Mouse (Mus musculus): ENCODE results near the gene Cdrt4. TPM values are rescaled to one million over a fixed set of nuclear protein-coding genes. Genes with fewer than 3 reads are reported as not detected.

Cdrt4 gene
- polyA plus RNA-seq, 1 experiment from 2014 or later, result not detected

DNA sequence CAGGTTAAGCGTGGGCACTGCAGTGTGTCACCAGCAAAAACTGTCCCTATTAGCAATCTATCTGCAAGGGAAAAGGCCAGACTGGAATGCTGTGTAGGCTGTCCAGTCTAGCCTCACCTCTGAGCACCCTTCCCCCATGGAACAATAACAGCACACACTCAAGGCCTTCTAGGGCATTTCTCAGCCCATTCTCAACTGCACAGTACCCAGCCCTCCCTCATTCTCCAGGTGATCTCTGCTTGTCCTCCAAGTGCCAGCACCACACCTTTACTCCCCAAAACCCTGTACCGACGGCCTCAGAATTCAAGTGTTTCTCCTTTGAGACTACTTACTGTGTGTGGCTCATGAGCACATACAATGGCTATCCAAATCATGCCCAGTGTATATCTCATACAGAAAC, 77.1 kb downstream of the Cdrt4 start:
- H3K4me3 ChIP-seq, result no peak overlapping the region
- no peaks in the 10 kb centered on the region for H3K9me3 ChIP-seq
- H3K9ac ChIP-seq, result no peak overlapping the region
- H3K4me1 ChIP-seq, result no peaks in the 10 kb centered on the region
- H3K36me3 ChIP-seq (replicated peaks), result no peaks in the 10 kb centered on the region
- 98% methylated on average over 3 of the region's 3 CpGs for WGBS
- ATAC-seq (replicated peaks), result no peak
- no peaks in the 10 kb centered on the region for H3K27me3 ChIP-seq (replicated peaks)
- H3K27ac ChIP-seq, result no peak overlapping the region
- no peak overlapping the region for H3K4me2 ChIP-seq

GRCm38 (mm10) chr11:63029148-63029714, 78.2 kb downstream of the Cdrt4 start:
- no peak overlapping the region for H3K9ac ChIP-seq
- 54% methylated on average over 4 of the region's 4 CpGs for WGBS
- no peak overlapping the region for H3K27ac ChIP-seq
- no peaks in the 10 kb centered on the region for H3K36me3 ChIP-seq (replicated peaks)
- H3K4me2 ChIP-seq, result no peak overlapping the region
- H3K27me3 ChIP-seq (replicated peaks), result no peaks in the 10 kb centered on the region
- no peak overlapping the region for H3K4me3 ChIP-seq
- no peak for ATAC-seq (replicated peaks)
- H3K4me1 ChIP-seq, result no peaks in the 10 kb centered on the region
- no peaks in the 10 kb centered on the region for H3K9me3 ChIP-seq

GRCm38 (mm10) chr11:63029721-63030120, 78.7 kb downstream of the Cdrt4 start:
- ATAC-seq (replicated peaks), result no peak
- Histone ChIP-seq H3K4me2 (no peak overlapping the region), H3K9ac (no peak overlapping the region), H3K27ac (no peak overlapping the region), H3K4me3 (no peak overlapping the region), H3K36me3 (replicated peaks) (no peaks in the 10 kb centered on the region), H3K27me3 (replicated peaks) (no peaks in the 10 kb centered on the region), H3K4me1 (no peaks in the 10 kb centered on the region), H3K9me3 (no peaks in the 10 kb centered on the region)
- 94% methylated on average over 6 of the region's 6 CpGs for WGBS

GRCm38 (mm10) chr11:63035420-63036211, 84.6 kb downstream of the Cdrt4 start:
- H3K36me3 ChIP-seq (replicated peaks), result no peaks in the 10 kb centered on the region
- 82% methylated on average over 11 of the region's 11 CpGs for WGBS
- H3K27me3 ChIP-seq (replicated peaks), result no peaks in the 10 kb centered on the region
- H3K4me1 ChIP-seq, result no peaks in the 10 kb centered on the region; the same call in 1 of the 2 replicates
- no peak for ATAC-seq (replicated peaks)
- H3K4me2 ChIP-seq, result no peak overlapping the region
- no peak overlapping the region for H3K9ac ChIP-seq
- no peak overlapping the region for H3K4me3 ChIP-seq
- no peak overlapping the region for H3K27ac ChIP-seq
- H3K9me3 ChIP-seq, result no peaks in the 10 kb centered on the region

DNA sequence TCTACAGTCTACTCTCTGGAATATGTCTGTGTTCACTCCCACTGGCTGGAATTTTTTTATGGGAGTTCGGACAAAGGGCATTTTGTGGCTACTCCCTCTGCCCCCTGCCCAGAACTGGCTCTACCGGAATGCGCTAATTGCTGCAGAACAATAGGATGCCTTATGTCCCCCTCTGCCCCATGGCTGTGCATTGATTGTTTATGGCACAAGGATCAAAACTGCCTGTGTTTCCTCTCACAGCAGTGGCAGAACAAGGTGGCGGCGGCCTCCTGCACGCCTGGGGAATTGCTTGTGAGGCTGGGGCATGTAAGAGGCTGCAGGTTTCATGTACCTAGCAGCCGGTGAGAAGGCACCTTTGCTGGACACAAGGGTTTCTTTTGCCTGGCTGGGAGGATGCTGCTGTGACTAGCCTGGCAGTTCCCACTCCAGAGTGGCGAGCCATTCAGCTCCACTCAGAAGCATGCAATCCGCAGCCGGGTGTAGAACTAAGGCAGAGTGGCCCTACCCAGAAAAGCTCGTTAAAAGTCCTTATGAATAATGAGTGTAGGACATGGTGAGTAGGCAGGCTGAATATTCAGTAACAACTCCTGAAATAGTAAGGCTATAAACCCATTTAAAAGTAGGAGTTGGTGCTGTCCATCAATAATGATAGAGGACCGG, 89.1 kb downstream of the Cdrt4 start:
- no peaks in the 10 kb centered on the region for H3K27me3 ChIP-seq (replicated peaks)
- no peak overlapping the region for H3K9ac ChIP-seq
- no peak for ATAC-seq (replicated peaks)
- no peak overlapping the region for H3K4me3 ChIP-seq
- H3K27ac ChIP-seq, result no peak overlapping the region
- H3K4me2 ChIP-seq, result no peak overlapping the region
- no peaks in the 10 kb centered on the region; the same call in 1 of the 2 replicates for H3K4me1 ChIP-seq
- no peaks in the 10 kb centered on the region for H3K9me3 ChIP-seq
- no peaks in the 10 kb centered on the region for H3K36me3 ChIP-seq (replicated peaks)
- WGBS, result 60% methylated on average over 12 of the region's 12 CpGs

Other genes starting within 250 kb of the Cdrt4 start
- gene Zfp287, start 219.3 kb upstream of the Cdrt4 start, polyA plus RNA-seq (2015; fragmentation: Nextera tagmentation; extraction: Ambion mirVana), result 22.2 and 24.9 TPM in 2 replicates
- not detected in 2 replicates for gene Gm10428, start 198.1 kb upstream of the Cdrt4 start, polyA plus RNA-seq (2015; fragmentation: Nextera tagmentation; extraction: Ambion mirVana)
- gene Zfp286, start 161.7 kb upstream of the Cdrt4 start, polyA plus RNA-seq (2015; fragmentation: Nextera tagmentation; extraction: Ambion mirVana), result 33.0 and 36.3 TPM in 2 replicates
- 6.2 and 6.8 TPM in 2 replicates for gene Trim16, start 131.0 kb upstream of the Cdrt4 start, polyA plus RNA-seq (2015; fragmentation: Nextera tagmentation; extraction: Ambion mirVana)
- gene Fbxw10, start 104.1 kb upstream of the Cdrt4 start, polyA plus RNA-seq (2015; fragmentation: Nextera tagmentation; extraction: Ambion mirVana), result 0.41 and 0.50 TPM in 2 replicates
- 56.9 and 58.7 TPM in 2 replicates for gene Tvp23b, start 71.7 kb upstream of the Cdrt4 start, polyA plus RNA-seq (2015; fragmentation: Nextera tagmentation; extraction: Ambion mirVana)
- not detected in 2 replicates for gene Tekt3, start 110.5 kb downstream of the Cdrt4 start, polyA plus RNA-seq (2015; fragmentation: Nextera tagmentation; extraction: Ambion mirVana)
- 24.3 and 33.7 TPM in 2 replicates for gene Pmp22, start 177.8 kb downstream of the Cdrt4 start, polyA plus RNA-seq (2015; fragmentation: Nextera tagmentation; extraction: Ambion mirVana)

Measured in midbrain, embryonic 15.5 days (tissue).